Mouse (Mus musculus) olfactory bulb, adult 2 months (tissue): ENCODE measurements around the gene Ralgapb.

Source experiments
- CTCF ChIP-seq: fragments of 200-500 bp; IDR thresholded peaks from 2 replicates; pipeline ENCODE4 v1.5.1; 2012; ENCODE audit warnings: low read depth, mild to moderate bottlenecking, low read length, moderate library complexity; ENCODE audit not compliant: insufficient read depth
- POLR2A ChIP-seq: fragments of 200-500 bp; IDR thresholded peaks from 2 replicates; pipeline ENCODE4 v1.6.1; 2012; ENCODE audit warnings: mild to moderate bottlenecking, low read depth, low read length, moderate library complexity; ENCODE audit not compliant: insufficient read depth

- TF ChIP-seq POLR2A = no peak
- no peak for TF ChIP-seq CTCF
Measured at GRCm38 (mm10) chr2:158503671-158504070, 94.0 kb downstream of the Ralgapb start.
